ENCODE assay signal across 12 mouse cellular contexts in the genomic region with DNA sequence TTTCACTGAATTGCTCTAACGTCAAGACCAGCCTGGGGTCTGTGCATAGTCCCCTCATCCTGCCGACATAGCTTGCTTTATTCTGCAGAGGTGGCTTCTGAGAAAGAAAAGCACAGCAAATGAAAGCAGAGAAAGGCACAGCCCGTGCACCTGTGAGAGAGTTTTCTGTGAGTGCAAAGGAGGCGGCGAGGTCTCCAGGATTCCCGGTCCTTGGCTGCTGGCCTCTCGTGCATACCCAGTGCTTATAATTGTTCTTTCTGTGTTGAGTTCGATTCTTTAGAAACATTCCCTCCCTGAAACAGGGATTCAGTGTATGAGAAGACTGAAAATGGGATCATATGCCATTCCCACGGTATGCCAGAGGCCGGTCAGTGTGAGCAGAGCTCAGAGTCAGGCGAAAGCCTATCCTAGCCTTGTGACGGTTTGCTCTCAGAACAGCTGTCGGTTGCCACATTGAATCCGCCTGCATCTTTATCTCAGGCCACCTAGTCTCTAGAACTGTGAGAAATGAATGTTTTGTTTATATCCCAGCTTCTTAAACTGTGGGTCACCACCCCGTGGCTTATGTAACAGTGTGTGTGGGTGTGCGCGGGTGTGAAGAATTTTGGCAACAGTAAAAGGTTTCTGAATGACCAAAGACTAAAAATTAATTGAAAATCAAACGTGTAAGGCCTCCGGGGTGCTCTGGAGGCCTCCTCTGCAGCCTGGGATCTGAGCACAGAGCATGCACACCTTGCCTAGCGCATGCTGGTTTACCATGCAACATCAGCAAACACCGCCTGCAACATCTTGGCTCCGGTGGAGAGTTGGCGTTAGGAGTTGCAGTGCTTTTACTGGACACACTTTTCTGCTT. TPM values are rescaled to one million over a fixed set of nuclear protein-coding genes. Genes with fewer than 3 reads are reported as not detected.
DNase-seq lines count a peak whose midpoint lies in the region; ATAC-seq and TF ChIP-seq lines count a peak whose summit lies in the region.
"Had no signal": no experiment of that assay in that cellular context is flagged by ENCODE, and none has a peak within 500 bp of the region (broad histone marks: within the 10 kb centered on the region; RNA-seq: fewer than 3 reads in every experiment).

No protein-coding gene starts in this region.

- DNase-seq in lung, embryonic 14.5 days: peak; percentile 43
- DNase-seq in lung, adult 2 months: no peak
- DNase-seq in kidney, postnatal 36 days: peak; percentile 32 to 38
- no peak for DNase-seq in retina, postnatal 1 day
- DNase-seq in left cerebral cortex, postnatal 36 days (ENCODE audit: low spot score in 2 of 2): no peak
- DNase-seq: cerebellum, adult 9-11 months; gastrocnemius, postnatal 14 days had no signal

- intact Hi-C loops in left cerebral cortex, postnatal 36 days (cut with DNase I): no loop called here

- ATAC-seq in erythroblast, adult 5-6 weeks (replicated peaks; ENCODE audit: low FRiP score, poor library complexity, severe bottlenecking): no peak
- ATAC-seq in lung, embryonic 14.5 days (ENCODE audit: insufficient read depth): peak; percentile 60; the same call in 1 of the 2 replicates
- ATAC-seq: midbrain, embryonic 13.5 days had no signal

- H3K9me3 ChIP-seq in erythroblast, embryonic 14.5 days (ENCODE audit: control insufficient read depth, low read length): no peaks in the 10 kb centered on the region
- H3K9me3 ChIP-seq in lung, embryonic 14.5 days (ENCODE audit: low read depth, low read length): no peaks in the 10 kb centered on the region
- H3K9me3 ChIP-seq: hindbrain, embryonic 15.5 days; midbrain, embryonic 13.5 days had no signal

- H3K4me3 ChIP-seq in erythroblast, embryonic 14.5 days (replicated peaks): peak overlapping the region; percentile 79
- H3K4me3 ChIP-seq in lung, embryonic 14.5 days (ENCODE audit: low read depth, low read length): no peak overlapping the region
- H3K4me3 ChIP-seq in lung, adult 2 months (replicated peaks; ENCODE audit: extremely low read depth, low read depth, low read length): no peak overlapping the region
- H3K4me3 ChIP-seq in small intestine, adult 2 months (ENCODE audit: low read depth, low read length): no peak overlapping the region
- H3K4me3 ChIP-seq: hindbrain, embryonic 15.5 days; midbrain, embryonic 13.5 days had no signal

- no peak for TF ChIP-seq CTCF in lung, embryonic 14.5 days (IDR thresholded peaks at IDR 0.05; ENCODE audit: low read depth)
- TF ChIP-seq CTCF in lung, adult 2 months (IDR thresholded peaks at IDR 0.05; ENCODE audit: insufficient read depth, low read length): no peak
- no peak for TF ChIP-seq CTCF in small intestine, adult 2 months (IDR thresholded peaks at IDR 0.05; ENCODE audit: extremely low read depth, insufficient read length, insufficient replicate concordance, low read depth, low read length)

- H3K9ac ChIP-seq in lung, embryonic 14.5 days: no peak overlapping the region
- H3K9ac ChIP-seq: hindbrain, embryonic 15.5 days; midbrain, embryonic 13.5 days had no signal

- peaks cover 99% of the 10 kb centered on the region for H3K4me1 ChIP-seq in erythroblast, embryonic 14.5 days (ENCODE audit: control insufficient read depth)
- peaks cover 12% of the 10 kb centered on the region; the same call in 1 of the 2 replicates for H3K4me1 ChIP-seq in lung, embryonic 14.5 days (ENCODE audit: insufficient read depth)
- H3K4me1 ChIP-seq in lung, adult 2 months (ENCODE audit: control insufficient read depth, insufficient read depth, low read length): peaks cover 7% of the 10 kb centered on the region
- peaks cover 45% of the 10 kb centered on the region for H3K4me1 ChIP-seq in small intestine, adult 2 months (ENCODE audit: control insufficient read depth, insufficient read depth, insufficient read length, low read length)

- 53% methylated on average over 23 of the region's 23 CpGs for WGBS in lung, embryonic 14.5 days
- WGBS in lung, adult 2 months: 57% methylated on average over 23 of the region's 23 CpGs
- WGBS in small intestine, adult 2 months: 52% methylated on average over 23 of the region's 23 CpGs

- no peaks in the 10 kb centered on the region for H3K27me3 ChIP-seq in erythroblast, embryonic 14.5 days (ENCODE audit: control insufficient read depth)
- H3K27me3 ChIP-seq in lung, embryonic 14.5 days (ENCODE audit: insufficient read depth, low read length): no peaks in the 10 kb centered on the region
- H3K27me3 ChIP-seq in small intestine, adult 2 months (ENCODE audit: control insufficient read depth, insufficient read depth, low read length): no peaks in the 10 kb centered on the region
- H3K27me3 ChIP-seq: hindbrain, embryonic 15.5 days; midbrain, embryonic 13.5 days had no signal

- no peak overlapping the region for H3K4me2 ChIP-seq in lung, embryonic 14.5 days
- H3K4me2 ChIP-seq: hindbrain, embryonic 15.5 days; midbrain, embryonic 13.5 days had no signal

- TF ChIP-seq POLR2A in lung, adult 2 months (IDR thresholded peaks at IDR 0.05; ENCODE audit: borderline replicate concordance, extremely low read depth, low read depth, low read length): no peak
- TF ChIP-seq POLR2A in small intestine, adult 2 months (IDR thresholded peaks at IDR 0.05; ENCODE audit: low read depth, low read length): no peak

- no peak overlapping the region for H3K27ac ChIP-seq in lung, embryonic 14.5 days (ENCODE audit: low read depth)
- peak overlapping the region; percentile 36; the same call in 1 of the 2 replicates for H3K27ac ChIP-seq in small intestine, adult 2 months (ENCODE audit: insufficient read depth, low read depth, low read length)
- H3K27ac ChIP-seq: hindbrain, embryonic 15.5 days; midbrain, embryonic 13.5 days had no signal

- H3K36me3 ChIP-seq in erythroblast, embryonic 14.5 days (ENCODE audit: control insufficient read depth): peaks cover 87% of the 10 kb centered on the region
- no peaks in the 10 kb centered on the region for H3K36me3 ChIP-seq in lung, embryonic 14.5 days (ENCODE audit: insufficient read depth)
- no peaks in the 10 kb centered on the region for H3K36me3 ChIP-seq in small intestine, adult 2 months (ENCODE audit: control insufficient read depth, insufficient read depth, low read length)
- H3K36me3 ChIP-seq: hindbrain, embryonic 15.5 days; midbrain, embryonic 13.5 days had no signal

RNA-seq across cellular contexts. Expression of a gene that starts 6.9 kb away (rescaled TPM):
- polyA plus RNA-seq in erythroblast, embryonic 14.5 days (2012): 2.1 and 2.5 TPM in 2 replicates
- 268 and 286 TPM in 2 replicates for total RNA-seq in erythroblast, adult 5-6 weeks (2015; ENCODE audit: low replicate concordance)
- total RNA-seq in erythroblast, adult 5-6 weeks (2017; ENCODE audit: low replicate concordance): 270 and 271 TPM in 2 replicates
- polyA plus RNA-seq in lung, embryonic 14.5 days (2014; fragmentation: Nextera tagmentation; extraction: Ambion mirVana): 11.0 and 12.1 TPM in 2 replicates
- 9.1 and 11.6 TPM in 2 replicates for polyA plus RNA-seq in lung, adult 2 months (2012; rRNA removed)
- polyA plus RNA-seq in small intestine, adult 2 months (2012; rRNA removed): 5.9 and 13.0 TPM in 2 replicates
- total RNA-seq in left cerebral cortex, postnatal 36 days (2021): 10 to 100 TPM; 12.6 to 12.9 TPM

Comparison
In these comparisons a context has a peak if more than half of its experiments do, and no peak if none do; other contexts are left out.
1. DNase-seq: peak in lung, embryonic 14.5 days (single experiment) and kidney, postnatal 36 days (2 of 2); none in lung, adult 2 months (single experiment), retina, postnatal 1 day (single experiment) and left cerebral cortex, postnatal 36 days (0 of 2).